Mouse (Mus musculus) spleen, adult 18-20 months (tissue): ENCODE results near the gene Nacad.

Experiments used
- DNase-seq, 2 experiments: peaks; one replicate each; pipeline ENCODE4 v3.0.0; 2022; ENCODE audit warnings: mixed read lengths in 2 of 2

Nacad gene

GRCm38 (mm10) chr11:6580065-6580750, 25.6 kb downstream of the Nacad start:
- DNase-seq, result no peak

GRCm38 (mm10) chr11:6579361-6579760, 26.5 kb downstream of the Nacad start:
- DNase-seq, result no peak

GRCm38 (mm10) chr11:6576151-6576550, 29.7 kb downstream of the Nacad start:
- peak in 1 of 2 experiments; percentile 41 for DNase-seq

GRCm38 (mm10) chr11:6569410-6569777, 36.5 kb downstream of the Nacad start:
- no peak for DNase-seq

- DNase-seq, result no peak
These were observed 37.1 kb downstream of the Nacad start for GRCm38 (mm10) chr11:6568584-6569409.

GRCm38 (mm10) chr11:6567951-6568350, 37.9 kb downstream of the Nacad start:
- no peak for DNase-seq

- DNase-seq, result no peak
These were observed 39.4 kb downstream of the Nacad start for GRCm38 (mm10) chr11:6566496-6566895.

- no peak for DNase-seq
These were observed 42.7 kb downstream of the Nacad start for GRCm38 (mm10) chr11:6563201-6563600.

GRCm38 (mm10) chr11:6562359-6562758, 43.5 kb downstream of the Nacad start:
- peak; percentile 38 to 54 for DNase-seq

GRCm38 (mm10) chr11:6561474-6561873, 44.4 kb downstream of the Nacad start:
- DNase-seq, result no peak

- peak in 1 of 2 experiments; percentile 40 for DNase-seq
These were observed 45.0 kb downstream of the Nacad start for GRCm38 (mm10) chr11:6560655-6561360.

GRCm38 (mm10) chr11:6559996-6560395, 45.9 kb downstream of the Nacad start:
- DNase-seq, result no peak

- DNase-seq, result no peak
These were observed 47.6 kb downstream of the Nacad start for GRCm38 (mm10) chr11:6558234-6558633.

GRCm38 (mm10) chr11:6550201-6550600, 55.7 kb downstream of the Nacad start:
- no peak for DNase-seq

- DNase-seq, result no peak
These were observed 56.1 kb downstream of the Nacad start for GRCm38 (mm10) chr11:6549770-6550169.
